Mouse (Mus musculus) layer of hippocampus, adult 6 months (tissue): ENCODE results near the gene B3gnt3. TPM values are rescaled to one million over a fixed set of nuclear protein-coding genes. Genes with fewer than 3 reads are reported as not detected.

Experiments used
- long read RNA-seq, 2 experiments: library from polyadenylated mRNA; unstranded; transcript quantifications; one replicate each; pipeline ENCODE4 v2.0.0; 2019 to 2020
- polyA plus RNA-seq: library from polyadenylated mRNA; unstranded; fragments of <200 nt; fragmentation: Nextera tagmentation; gene quantifications from 2 replicates; pipeline ENCODE4 v1.2.3, GENCODE M21; 2021

The B3gnt3 gene
- polyA plus RNA-seq: 0.59 and 0.63 TPM in 2 replicates
- long read RNA-seq, experiment 1, partial matches to known transcripts: 1 of 2 reads
- long read RNA-seq, experiment 1, other reads (novel, unspliced or antisense): 0 of 2 reads
- long read RNA-seq, experiment 2, partial matches to known transcripts: 2 of 4 reads
- long read RNA-seq, experiment 2, other reads (novel, unspliced or antisense): 0 of 4 reads

DNA sequence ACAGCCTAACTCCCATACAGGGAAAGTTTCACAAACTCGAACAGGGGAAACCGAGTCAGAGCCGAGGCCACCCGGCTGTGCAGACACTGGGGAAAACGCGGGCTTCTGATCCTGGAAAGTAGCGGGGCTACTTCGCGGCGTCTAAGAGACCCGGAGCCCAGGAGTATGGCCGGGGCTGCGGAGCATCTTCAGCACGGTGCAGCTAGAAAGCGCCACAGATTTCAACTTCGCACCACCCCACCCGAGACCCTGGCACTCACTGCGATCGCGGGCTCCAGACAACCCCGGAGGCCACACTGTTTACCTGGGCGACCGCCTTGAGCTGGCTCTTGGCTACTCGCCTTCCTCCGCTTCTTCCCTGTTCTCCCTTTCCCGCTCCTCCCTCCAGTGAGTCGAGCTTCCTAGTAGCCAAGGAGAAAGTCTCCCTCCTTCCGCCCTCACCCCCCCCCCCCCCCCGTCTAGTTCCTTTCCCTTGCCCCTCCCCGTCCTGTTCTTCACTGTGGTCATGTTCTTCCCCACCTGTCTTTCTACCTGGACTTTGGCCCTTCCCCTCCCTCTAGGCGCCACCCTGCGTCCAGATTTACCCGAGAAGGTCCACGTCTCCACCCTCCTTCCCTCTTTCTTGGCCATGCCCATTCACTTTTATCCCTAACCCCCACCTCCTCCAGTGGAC, at the start of gene B3gnt3:
Gene B3gnt3, minus strand, starts transcription at position 376 of the 673 bp plus-strand sequence.

DNA sequence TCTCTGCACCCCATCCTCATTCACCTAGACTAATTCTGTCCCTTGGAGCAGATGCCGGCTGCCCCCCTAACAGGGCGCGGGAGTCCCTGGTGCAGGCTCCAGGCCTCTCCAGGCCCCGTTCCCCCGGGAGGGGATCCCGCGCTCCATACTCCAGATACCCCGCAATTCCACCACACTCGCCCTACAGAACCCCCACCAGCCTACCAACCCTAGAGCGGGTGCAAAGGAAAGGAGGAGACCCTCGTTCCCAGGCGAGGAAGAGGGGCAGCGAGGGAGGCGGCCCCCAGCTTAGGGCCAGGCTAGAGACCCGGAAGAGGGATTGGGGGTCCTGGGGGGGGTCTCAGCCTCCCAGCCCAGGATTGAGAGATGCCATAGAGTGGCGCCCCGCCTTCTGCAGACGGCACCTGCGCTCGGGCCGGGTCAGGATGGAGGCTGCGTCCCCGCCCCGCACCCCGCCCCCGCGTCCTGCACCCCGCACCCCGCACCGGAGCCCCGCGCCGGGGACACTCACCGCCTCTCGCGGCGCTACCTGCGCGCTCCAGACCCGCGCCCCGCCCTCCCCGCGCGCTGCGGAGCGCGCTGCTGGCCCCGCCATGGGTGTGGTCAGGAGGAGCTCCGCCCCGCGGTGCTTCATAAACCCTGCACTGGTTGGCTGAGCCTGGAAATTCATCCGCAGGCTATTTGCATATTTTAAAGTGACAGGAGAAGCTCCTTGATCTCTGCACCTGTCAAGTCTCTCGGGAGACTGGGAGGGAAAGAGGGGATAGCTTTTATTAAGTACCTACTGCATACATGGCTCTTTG, 23.7 kb upstream of the B3gnt3 start, which contains the start of gene Fcho1:
Gene Fcho1, minus strand, starts transcription at position 595 of the 803 bp plus-strand sequence.

DNA sequence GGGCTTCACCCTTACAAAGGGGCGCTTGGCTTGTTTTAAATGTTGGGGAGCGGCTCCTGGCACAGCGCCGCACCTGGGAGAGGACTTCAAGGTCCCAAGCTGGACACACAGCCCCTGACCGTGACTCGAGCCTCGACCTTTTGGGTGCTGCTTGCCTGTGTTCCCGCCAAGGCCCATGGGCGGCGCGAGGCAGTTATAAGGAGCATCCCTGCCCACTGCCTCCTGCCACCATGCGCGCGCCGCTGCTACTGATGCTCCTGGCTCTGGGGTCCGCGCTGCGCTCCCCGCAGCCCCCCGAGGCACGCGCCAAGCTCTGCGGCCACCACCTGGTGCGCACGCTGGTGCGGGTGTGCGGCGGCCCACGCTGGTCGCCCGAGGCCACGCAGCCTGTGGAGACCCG, 12.6 kb downstream of the B3gnt3 start, which contains the start of gene Insl3:
Gene Insl3, plus strand, starts transcription at position 187 of the 400 bp plus-strand sequence.

DNA sequence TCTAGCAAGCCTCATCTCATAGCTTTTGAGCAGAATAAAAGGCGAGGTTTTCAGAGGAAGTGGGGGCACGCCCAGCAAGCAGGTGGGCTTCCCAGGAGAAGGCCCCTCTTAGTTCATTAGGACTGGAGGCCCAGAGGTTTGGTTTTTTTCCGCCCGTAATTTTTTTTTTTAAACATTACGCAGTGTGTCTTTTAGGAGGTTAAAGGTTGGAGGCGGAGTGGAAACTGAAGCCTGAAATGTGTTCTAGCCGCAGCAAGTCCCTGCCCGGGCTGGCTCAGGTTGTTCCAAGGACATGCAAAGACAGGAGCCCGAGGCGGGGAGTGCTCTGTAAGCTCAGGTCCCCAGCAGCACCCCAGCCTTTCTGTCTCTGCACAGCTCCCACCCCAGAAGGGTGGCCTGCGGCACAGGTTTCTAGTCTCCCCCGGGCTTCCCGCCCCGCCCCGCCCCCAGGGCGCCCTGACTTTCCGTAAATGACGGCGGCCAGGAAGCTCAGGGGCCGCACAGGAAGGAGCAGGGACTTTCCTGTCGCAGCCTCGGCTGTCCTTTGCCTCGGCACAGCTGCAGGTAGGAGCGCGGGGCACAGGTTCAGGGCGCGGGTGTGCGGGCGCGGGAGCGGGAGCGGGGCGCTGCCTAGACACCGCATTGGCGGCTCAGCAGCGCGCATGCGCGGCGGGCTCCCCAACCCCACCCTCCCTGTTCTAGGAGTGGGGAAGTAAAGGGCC, 25.4 kb downstream of the B3gnt3 start, which contains the start of gene Jak3:
Gene Jak3, plus strand, starts transcription at position 277 of the 722 bp plus-strand sequence.

DNA sequence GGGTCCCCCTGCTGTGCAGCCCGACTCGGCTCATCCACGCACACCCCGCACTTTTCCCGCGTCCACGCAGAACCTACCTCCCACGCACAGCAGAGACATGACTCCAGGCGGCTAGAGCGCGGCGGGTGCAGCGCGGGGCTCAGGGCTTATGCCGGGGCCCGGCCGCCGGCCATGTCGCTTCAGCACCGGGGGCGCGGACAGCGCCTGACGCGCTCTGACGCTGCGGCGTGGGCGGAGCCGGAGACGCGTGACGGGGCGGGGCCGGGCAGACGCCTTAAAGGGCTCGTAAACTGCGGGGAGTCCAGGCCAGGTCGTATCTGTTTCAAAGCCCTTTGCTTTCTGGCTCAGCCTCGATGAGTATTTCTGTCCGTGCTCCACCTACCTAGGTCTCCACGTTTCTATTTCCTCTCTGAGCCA, 30.0 kb downstream of the B3gnt3 start, which contains the start of gene Unc13a:
Gene Unc13a, minus strand, starts transcription at position 209 of the 417 bp plus-strand sequence.

Other genes starting within 250 kb of the B3gnt3 start
- 357 and 444 TPM in 2 replicates for gene Abhd8, start 238.1 kb downstream of the B3gnt3 start, polyA plus RNA-seq
- 126 and 129 TPM in 2 replicates for gene Mrpl34, start 236.8 kb downstream of the B3gnt3 start, polyA plus RNA-seq
- 152 and 163 TPM in 2 replicates for gene Dda1, start 232.6 kb downstream of the B3gnt3 start, polyA plus RNA-seq
- gene Ano8, start 215.8 kb downstream of the B3gnt3 start, polyA plus RNA-seq: 0.48 and 0.65 TPM in 2 replicates
- gene Gtpbp3, start 213.7 kb downstream of the B3gnt3 start, polyA plus RNA-seq: 7.7 and 8.2 TPM in 2 replicates
- gene Plvap, start 190.0 kb downstream of the B3gnt3 start, polyA plus RNA-seq: 6.2 and 6.3 TPM in 2 replicates
- not detected in 2 replicates for gene Ccdc194, start 176.1 kb downstream of the B3gnt3 start, polyA plus RNA-seq
- 5.2 and 15.7 TPM in 2 replicates for gene Bst2, start 164.3 kb downstream of the B3gnt3 start, polyA plus RNA-seq
- gene Mvb12a, start 158.9 kb downstream of the B3gnt3 start, polyA plus RNA-seq: 45.5 and 46.4 TPM in 2 replicates
- gene Tmem221, start 142.9 kb downstream of the B3gnt3 start, polyA plus RNA-seq: 0.19 and 0.54 TPM in 2 replicates
- 0.25 and 0.43 TPM in 2 replicates for gene Nxnl1, start 135.2 kb downstream of the B3gnt3 start, polyA plus RNA-seq
- gene Slc27a1, start 132.9 kb downstream of the B3gnt3 start, polyA plus RNA-seq: 95.1 and 114 TPM in 2 replicates
- 110 and 114 TPM in 2 replicates for gene Pgls, start 109.6 kb downstream of the B3gnt3 start, polyA plus RNA-seq
- gene Fam129c, start 104.1 kb downstream of the B3gnt3 start, polyA plus RNA-seq: 0.53 and 0.59 TPM in 2 replicates
- 18.9 and 19.6 TPM in 2 replicates for gene Colgalt1, start 90.8 kb downstream of the B3gnt3 start, polyA plus RNA-seq
- gene Unc13a, start 30.0 kb downstream of the B3gnt3 start, polyA plus RNA-seq: 10.7 and 12.7 TPM in 2 replicates
- 1.6 and 2.0 TPM in 2 replicates for gene Jak3, start 25.5 kb downstream of the B3gnt3 start, polyA plus RNA-seq
- gene Insl3, start 12.6 kb downstream of the B3gnt3 start, polyA plus RNA-seq: not detected in 2 replicates
- 16.3 and 19.8 TPM in 2 replicates for gene Fcho1, start 23.9 kb upstream of the B3gnt3 start, polyA plus RNA-seq
- 3.2 and 3.5 TPM in 2 replicates for gene Zfp709, start 180.2 kb upstream of the B3gnt3 start, polyA plus RNA-seq
- 1.8 and 2.6 TPM in 2 replicates for gene Zfp882, start 206.8 kb upstream of the B3gnt3 start, polyA plus RNA-seq
- 12.5 and 14.8 TPM in 2 replicates for gene Zfp617, start 206.8 kb upstream of the B3gnt3 start, polyA plus RNA-seq
- gene Zfp961, start 249.2 kb upstream of the B3gnt3 start, polyA plus RNA-seq: 10.0 and 12.2 TPM in 2 replicates